Mouse (Mus musculus): ENCODE results near the gene Olfr507. TPM values are rescaled to one million over a fixed set of nuclear protein-coding genes. Genes with fewer than 3 reads are reported as not detected.
"Not testable (repeated sequence)": the region's sequence is repeated elsewhere in the genome, so short reads cannot be mapped to it uniquely, and the experiment has no call there.

Olfr507 gene
- polyA plus RNA-seq (2012; ENCODE audit: insufficient read depth, insufficient read length, low replicate concordance, missing spikeins) = not detected in 2 replicates

DNA sequence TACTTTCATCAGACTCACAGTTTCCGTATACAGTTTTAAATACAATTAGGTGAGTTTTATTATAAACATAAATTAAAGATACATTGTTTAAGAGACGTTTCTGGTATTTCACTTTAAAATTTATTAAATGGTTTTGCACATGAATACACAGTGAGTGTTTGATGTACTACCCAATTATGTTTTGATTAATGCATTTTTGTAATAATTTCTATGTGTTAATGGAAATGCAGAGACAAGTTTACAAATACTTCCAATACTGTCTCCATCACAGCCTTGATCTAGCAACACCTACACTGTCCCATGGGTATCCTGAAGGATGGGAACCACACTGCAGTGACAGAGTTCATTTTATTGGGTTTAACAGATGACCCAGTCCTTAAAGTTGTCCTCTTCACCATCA is at the start of gene Olfr507:
Olfr507 (plus strand) TSS at position 301 of the 400 bp plus-strand sequence.
- Histone ChIP-seq H3K4me1 (ENCODE audit: control insufficient read depth, insufficient read depth, low read length) (no peaks in the 10 kb centered on the region), H3K27ac (ENCODE audit: insufficient read depth, low read depth, low read length) (no peak within 1 kb of the TSS), H3K4me3 (ENCODE audit: insufficient read depth, low read depth, low read length) (no peak within 1 kb of the TSS)
- no peak for TF ChIP-seq POLR2A (IDR thresholded peaks at IDR 0.05; ENCODE audit: insufficient read depth, low read depth, low read length)
- no peak for TF ChIP-seq CTCF (IDR thresholded peaks at IDR 0.05; ENCODE audit: insufficient read depth, low read depth, low read length)
- WGBS = 76% methylated on average over 2 of the region's 2 CpGs

GRCm38 (mm10) chr7:108589797-108590196 is 31.8 kb upstream of the Olfr507 start:
- 96% methylated on average over 1 of the region's 1 CpGs for WGBS
- Histone ChIP-seq H3K27ac (ENCODE audit: insufficient read depth, low read depth, low read length) (no peak overlapping the region), H3K4me3 (ENCODE audit: insufficient read depth, low read depth, low read length) (no peak overlapping the region), H3K4me1 (ENCODE audit: control insufficient read depth, insufficient read depth, low read length) (no peaks in the 10 kb centered on the region)
- TF ChIP-seq POLR2A (IDR thresholded peaks at IDR 0.05; ENCODE audit: insufficient read depth, low read depth, low read length) = no peak
- no peak for TF ChIP-seq CTCF (IDR thresholded peaks at IDR 0.05; ENCODE audit: insufficient read depth, low read depth, low read length)

GRCm38 (mm10) chr7:108601916-108602315 is 19.7 kb upstream of the Olfr507 start:
- H3K4me3 ChIP-seq (ENCODE audit: insufficient read depth, low read depth, low read length); H3K4me1 ChIP-seq (ENCODE audit: control insufficient read depth, insufficient read depth, low read length); H3K27ac ChIP-seq (ENCODE audit: insufficient read depth, low read depth, low read length): not testable (repeated sequence)
- WGBS = 80% methylated on average over 3 of the region's 3 CpGs

GRCm38 (mm10) chr7:108610487-108610886 is 11.1 kb upstream of the Olfr507 start, which contains the start of gene Olfr506:
Olfr506 (plus strand) TSS chr7:108610787.
- no peaks in the 10 kb centered on the region for H3K4me1 ChIP-seq (ENCODE audit: control insufficient read depth, insufficient read depth, low read length)
- H3K27ac ChIP-seq (ENCODE audit: insufficient read depth, low read depth, low read length) = no peak within 1 kb of the TSS
- no peak for TF ChIP-seq POLR2A (IDR thresholded peaks at IDR 0.05; ENCODE audit: insufficient read depth, low read depth, low read length)
- TF ChIP-seq CTCF (IDR thresholded peaks at IDR 0.05; ENCODE audit: insufficient read depth, low read depth, low read length) = no peak
- no peak within 1 kb of the TSS for H3K4me3 ChIP-seq (ENCODE audit: insufficient read depth, low read depth, low read length)

- Histone ChIP-seq H3K4me1 (ENCODE audit: control insufficient read depth, insufficient read depth, low read length) (no peaks in the 10 kb centered on the region), H3K27ac (ENCODE audit: insufficient read depth, low read depth, low read length) (no peak overlapping the region), H3K4me3 (ENCODE audit: insufficient read depth, low read depth, low read length) (no peak overlapping the region)
- TF ChIP-seq CTCF (IDR thresholded peaks at IDR 0.05; ENCODE audit: insufficient read depth, low read depth, low read length) (no peak), POLR2A (IDR thresholded peaks at IDR 0.05; ENCODE audit: insufficient read depth, low read depth, low read length) (no peak)
- WGBS = 88% methylated on average over 2 of the region's 2 CpGs
Observed at GRCm38 (mm10) chr7:108614110-108614509, 7.5 kb upstream of the Olfr507 start.

DNA sequence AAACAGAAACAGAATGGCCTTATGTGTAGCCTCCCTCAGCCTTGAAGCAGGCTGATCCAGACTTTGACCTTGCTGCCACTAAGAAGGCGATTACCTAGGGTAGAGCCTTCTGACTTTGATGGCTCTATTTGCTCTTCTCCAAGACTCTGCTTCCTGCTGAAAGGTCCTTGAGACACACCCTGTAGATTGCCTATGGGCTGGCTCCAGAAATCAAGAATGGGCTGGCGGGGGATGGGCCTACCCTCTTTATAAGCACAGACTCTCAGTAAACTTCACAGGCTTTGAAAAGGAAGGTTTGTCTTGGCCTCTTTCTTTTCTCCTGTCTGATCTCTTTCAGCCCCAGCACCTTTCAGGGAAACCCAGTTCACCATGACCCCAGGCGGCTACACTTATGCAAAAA is 4.8 kb upstream of the Olfr507 start:
- not testable (repeated sequence) for H3K4me1 ChIP-seq (ENCODE audit: control insufficient read depth, insufficient read depth, low read length); H3K4me3 ChIP-seq (ENCODE audit: insufficient read depth, low read depth, low read length); H3K27ac ChIP-seq (ENCODE audit: insufficient read depth, low read depth, low read length)
- 78% methylated on average over 3 of the region's 3 CpGs for WGBS

DNA sequence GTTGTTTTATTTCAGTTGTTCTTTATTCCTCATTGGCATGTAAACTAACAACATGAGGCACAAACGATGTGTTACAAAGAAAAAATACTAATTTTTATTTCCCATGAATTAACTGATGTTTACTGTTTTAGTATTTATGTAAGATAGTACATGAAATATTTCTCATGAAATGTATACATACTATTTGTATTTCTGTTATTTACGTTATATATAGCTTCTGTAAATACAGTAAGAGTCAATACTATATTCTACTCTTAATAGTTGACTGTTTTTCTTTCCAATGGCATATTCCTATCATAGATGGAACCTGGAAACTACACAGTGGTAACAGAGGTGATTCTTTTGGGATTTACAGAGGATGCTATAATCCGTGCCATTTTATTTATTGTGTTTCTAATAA is 8.1 kb downstream of the Olfr507 start, which contains the start of gene Olfr508:
Olfr508 (plus strand) TSS at position 301 of the 400 bp plus-strand sequence.
- WGBS = 86% methylated on average over 3 of the region's 3 CpGs
- no peak within 1 kb of the TSS for H3K4me3 ChIP-seq (ENCODE audit: insufficient read depth, low read depth, low read length)
- no peaks in the 10 kb centered on the region for H3K4me1 ChIP-seq (ENCODE audit: control insufficient read depth, insufficient read depth, low read length)
- TF ChIP-seq CTCF (IDR thresholded peaks at IDR 0.05; ENCODE audit: insufficient read depth, low read depth, low read length) = no peak
- no peak for TF ChIP-seq POLR2A (IDR thresholded peaks at IDR 0.05; ENCODE audit: insufficient read depth, low read depth, low read length)
- no peak within 1 kb of the TSS for H3K27ac ChIP-seq (ENCODE audit: insufficient read depth, low read depth, low read length)

- TF ChIP-seq CTCF (IDR thresholded peaks at IDR 0.05; ENCODE audit: insufficient read depth, low read depth, low read length) (no peak), POLR2A (IDR thresholded peaks at IDR 0.05; ENCODE audit: insufficient read depth, low read depth, low read length) (no peak)
- no peaks in the 10 kb centered on the region for H3K4me1 ChIP-seq (ENCODE audit: control insufficient read depth, insufficient read depth, low read length)
- no peak within 1 kb of the TSS for H3K4me3 ChIP-seq (ENCODE audit: insufficient read depth, low read depth, low read length)
- H3K27ac ChIP-seq (ENCODE audit: insufficient read depth, low read depth, low read length) = no peak within 1 kb of the TSS
Observed at GRCm38 (mm10) chr7:108651806-108652205, 30.2 kb downstream of the Olfr507 start, which contains the start of gene Olfr509. Olfr509 (minus strand) TSS chr7:108651906.

DNA sequence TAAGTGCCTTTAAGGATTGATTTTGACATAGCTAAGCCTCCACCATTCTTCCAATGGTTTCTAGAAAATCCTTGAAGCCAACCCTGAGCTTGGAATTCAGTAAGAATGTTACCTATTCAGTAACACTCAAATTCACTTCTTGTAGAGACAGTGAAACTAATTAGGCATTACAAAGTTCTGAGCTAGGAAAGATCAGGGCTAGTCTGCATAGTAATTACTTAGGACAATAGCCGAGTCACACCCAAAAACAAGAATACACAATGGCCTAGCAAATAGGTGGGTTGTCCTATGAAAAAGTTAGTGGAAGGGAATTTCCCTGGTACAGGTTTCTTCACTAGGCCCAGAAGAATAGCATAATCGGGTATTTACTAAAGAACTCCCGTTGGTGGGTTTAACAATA is 40.8 kb downstream of the Olfr507 start:
- no peak overlapping the region for H3K4me3 ChIP-seq (ENCODE audit: insufficient read depth, low read depth, low read length)
- no peak for TF ChIP-seq CTCF (IDR thresholded peaks at IDR 0.05; ENCODE audit: insufficient read depth, low read depth, low read length)
- no peak for TF ChIP-seq POLR2A (IDR thresholded peaks at IDR 0.05; ENCODE audit: insufficient read depth, low read depth, low read length)
- H3K4me1 ChIP-seq (ENCODE audit: control insufficient read depth, insufficient read depth, low read length) = no peaks in the 10 kb centered on the region
- WGBS = 83% methylated on average over 3 of the region's 3 CpGs
- no peak overlapping the region for H3K27ac ChIP-seq (ENCODE audit: insufficient read depth, low read depth, low read length)

DNA sequence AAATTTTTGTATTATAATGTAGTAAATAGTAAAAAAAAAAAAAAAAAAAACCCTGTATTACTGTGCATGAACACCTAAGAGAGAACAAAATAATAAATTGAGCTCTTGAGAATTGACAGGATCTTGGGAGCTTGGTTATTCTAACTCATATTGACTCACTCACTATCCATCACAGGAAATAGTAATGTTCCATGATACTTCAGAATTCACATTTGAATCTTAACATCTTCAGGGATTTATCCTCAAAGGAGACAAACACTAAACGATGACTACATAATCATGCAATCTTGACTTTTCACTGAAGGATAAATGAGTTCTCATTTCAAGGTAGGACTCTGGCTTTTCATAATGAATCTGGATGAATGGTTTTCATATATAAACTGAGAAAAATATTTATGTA is 44.5 kb downstream of the Olfr507 start, which contains the start of gene Olfr510:
Olfr510 (plus strand) TSS at position 301 of the 400 bp plus-strand sequence.
- 95% methylated on average over 1 of the region's 1 CpGs for WGBS
- no peak within 1 kb of the TSS for H3K27ac ChIP-seq (ENCODE audit: insufficient read depth, low read depth, low read length)
- H3K4me1 ChIP-seq (ENCODE audit: control insufficient read depth, insufficient read depth, low read length) = no peaks in the 10 kb centered on the region
- H3K4me3 ChIP-seq (ENCODE audit: insufficient read depth, low read depth, low read length) = no peak within 1 kb of the TSS
- TF ChIP-seq POLR2A (IDR thresholded peaks at IDR 0.05; ENCODE audit: insufficient read depth, low read depth, low read length) = no peak
- no peak for TF ChIP-seq CTCF (IDR thresholded peaks at IDR 0.05; ENCODE audit: insufficient read depth, low read depth, low read length)
